Mouse (Mus musculus) heart, adult 2 months (tissue): ENCODE measurements around the gene Zp3r.

Source experiments
- CTCF ChIP-seq: fragments of 200-600 bp; IDR thresholded peaks from 2 replicates; pipeline ENCODE4 v1.8.1; 2022; ENCODE audit warnings: antibody characterized with exemption, mild to moderate bottlenecking, moderate library complexity
- POLR2A ChIP-seq: fragments of 200-500 bp; IDR thresholded peaks from 2 replicates; pipeline ENCODE4 v1.6.1; 2011; ENCODE audit warnings: mild to moderate bottlenecking, low read depth, low read length, control low read depth; ENCODE audit not compliant: insufficient read depth

DNA sequence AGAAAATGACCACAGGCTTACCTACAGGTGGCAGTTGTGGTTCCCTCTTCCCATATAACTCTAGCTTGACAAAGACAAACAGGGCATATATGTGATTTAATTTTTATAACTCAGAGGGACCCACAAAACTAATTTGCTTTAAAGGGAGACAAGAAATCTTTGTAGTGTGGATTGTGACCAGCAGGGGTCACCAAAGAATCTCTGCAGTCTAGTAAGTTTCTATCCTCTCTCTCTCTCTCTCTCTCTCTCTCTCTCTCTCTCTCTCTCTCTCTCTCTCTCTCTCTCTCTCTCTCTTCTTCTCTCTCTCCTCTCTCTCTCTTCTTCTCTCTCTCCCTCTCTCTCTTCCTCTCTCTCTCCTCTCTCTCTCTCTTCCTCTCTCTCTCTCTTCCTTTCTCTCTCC is 53.5 kb downstream of the Zp3r start:
- no peak for TF ChIP-seq POLR2A
- TF ChIP-seq CTCF: peak; percentile 63
